Mouse (Mus musculus) bone marrow, adult 2 months (tissue): ENCODE measurements around the gene Add3. TPM values are rescaled to one million over a fixed set of nuclear protein-coding genes. Genes with fewer than 3 reads are reported as not detected.
A peak's percentile ranks its signal among the peaks of the same experiment; 100 is the strongest.

Experiments used
- H3K27ac ChIP-seq: fragments of 200-500 bp; 2 replicates; pipeline ENCODE4 v1.5.1; 2012; ENCODE audit warnings: low read depth, mild to moderate bottlenecking, control low read depth, inconsistent platforms, low read length; ENCODE audit not compliant: control insufficient read depth, poor library complexity, insufficient read depth
- H3K4me1 ChIP-seq: fragments of 200-500 bp; 2 replicates; pipeline ENCODE4 v1.6.1; 2011; ENCODE audit warnings: low read length; ENCODE audit not compliant: control insufficient read depth, insufficient read depth
- H3K4me3 ChIP-seq: fragments of 200-500 bp; replicated peaks from 2 replicates; pipeline ENCODE3; 2011; ENCODE audit warnings: mild to moderate bottlenecking, low read depth, low read length, control low read depth; ENCODE audit not compliant: control insufficient read depth
- CTCF ChIP-seq: fragments of 200-500 bp; IDR thresholded peaks from 2 replicates; pipeline ENCODE4 v1.5.1; 2011; ENCODE audit warnings: low read length, control low read depth; ENCODE audit not compliant: control insufficient read depth, insufficient read depth
- POLR2A ChIP-seq: fragments of 200-500 bp; IDR thresholded peaks from 2 replicates; pipeline ENCODE4 v1.6.1; 2011; ENCODE audit warnings: low read depth, mild to moderate bottlenecking, control low read depth, low read length, borderline replicate concordance; ENCODE audit not compliant: control insufficient read depth
- WGBS: fragments of 180-500 bp; shearing (Covaris S2); methylation state at CpG from one replicate; pipeline ENCODE4 v1.1.7; 2018; 5-methylcytosine and 5-hydroxymethylcytosine counted together
- polyA plus RNA-seq: library from polyadenylated mRNA; stranded (reverse); fragments of >200 nt; gene quantifications from 2 replicates; pipeline ENCODE4 v1.2.4, GENCODE M21; 2011; ENCODE audit warnings: low replicate concordance; ENCODE audit not compliant: missing spikeins, insufficient read depth, insufficient read length

Add3 gene
- polyA plus RNA-seq, 1 experiment = 43.6 TPM

DNA sequence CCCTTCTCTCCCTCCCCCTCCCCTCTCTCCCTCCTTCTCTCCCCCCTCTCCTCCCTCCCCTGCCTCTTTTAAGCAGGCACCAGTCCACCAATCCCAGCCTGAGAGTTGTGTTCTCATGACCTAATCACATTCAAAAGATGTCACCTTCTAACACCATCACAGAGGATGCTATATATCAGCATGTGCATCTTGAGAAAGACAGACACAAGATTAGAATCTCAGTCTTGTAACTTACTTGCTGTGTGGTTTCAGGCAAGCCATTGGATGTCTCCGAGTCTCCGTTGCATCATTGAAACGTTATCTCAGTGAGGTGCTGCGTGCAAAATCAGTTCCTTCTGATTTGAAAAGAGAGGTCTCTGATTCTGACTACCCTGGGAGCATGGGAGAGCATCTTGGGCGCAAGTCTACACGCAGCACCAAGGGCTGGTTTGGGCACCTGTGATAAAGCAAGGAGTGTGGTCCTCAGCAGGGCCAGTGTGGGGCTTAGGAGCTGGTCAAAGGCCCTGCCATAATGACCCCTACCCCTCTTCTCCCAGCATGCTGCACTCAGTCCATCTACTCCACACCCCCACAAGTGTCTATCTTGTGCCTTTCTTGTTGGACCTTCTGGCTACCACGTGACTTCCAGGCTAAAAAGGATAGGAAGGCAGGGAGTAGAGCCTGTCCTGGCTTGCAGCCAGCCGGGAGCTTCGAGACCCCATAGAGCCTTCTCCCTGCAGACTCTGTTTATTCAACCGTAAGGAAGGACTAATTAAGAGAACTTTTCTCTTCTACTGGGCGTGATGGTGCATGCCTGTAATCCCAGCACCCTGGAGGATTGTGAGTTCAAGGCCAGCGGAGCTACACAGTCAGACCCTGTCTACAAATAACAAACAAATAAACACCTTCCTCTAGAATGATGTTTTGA is 124.8 kb downstream of the Add3 start:
- TF ChIP-seq POLR2A = no peak
- TF ChIP-seq CTCF = no peak
- no peak overlapping the region for H3K27ac ChIP-seq
- WGBS = 62% methylated on average over 12 of the region's 12 CpGs
- no peak overlapping the region for H3K4me3 ChIP-seq
- H3K4me1 ChIP-seq = no peaks in the 10 kb centered on the region

- Histone ChIP-seq H3K4me1 (no peaks in the 10 kb centered on the region; the same call in 1 of the 2 replicates), H3K4me3 (no peak overlapping the region), H3K27ac (no peak overlapping the region)
- WGBS = 70% methylated on average over 9 of the region's 9 CpGs
- TF ChIP-seq CTCF = no peak
- no peak for TF ChIP-seq POLR2A
Measured at GRCm38 (mm10) chr19:53267305-53267704, 127.1 kb downstream of the Add3 start.

DNA sequence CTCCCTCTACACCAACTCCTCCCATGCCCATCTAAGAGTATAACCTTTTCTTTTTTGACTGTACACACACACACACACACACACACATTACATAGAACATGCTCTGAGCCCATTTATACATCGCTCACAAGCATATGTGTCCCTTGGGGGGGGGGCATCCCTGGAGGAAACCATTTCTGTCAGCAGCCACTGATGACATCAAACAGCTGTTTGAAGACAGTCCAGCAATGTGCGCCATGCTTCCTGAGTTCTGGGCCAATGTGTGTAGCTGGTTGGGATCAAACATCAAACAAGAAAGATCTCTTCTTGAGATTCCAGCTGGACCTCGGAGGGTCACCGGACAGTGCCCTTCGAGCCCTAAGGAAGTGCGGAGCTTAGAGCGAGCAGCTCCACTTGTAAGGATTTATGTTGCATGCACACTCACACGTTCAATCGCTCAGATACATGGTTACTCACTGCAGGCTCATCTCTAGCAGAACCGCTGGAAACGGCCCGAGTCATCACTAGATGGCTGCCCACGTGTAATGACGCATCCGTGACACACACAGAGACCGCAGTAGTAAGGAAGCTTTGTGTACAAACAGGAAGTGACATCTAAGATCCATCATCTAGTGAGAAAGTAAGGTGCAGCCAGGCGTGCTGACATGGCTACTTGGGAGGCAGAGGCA is 132.9 kb downstream of the Add3 start:
- peaks cover 2% of the 10 kb centered on the region for H3K4me1 ChIP-seq
- 71% methylated on average over 17 of the region's 17 CpGs for WGBS
- TF ChIP-seq POLR2A (no peak), CTCF (no peak)
- H3K4me3 ChIP-seq = no peak overlapping the region
- H3K27ac ChIP-seq = no peak overlapping the region

GRCm38 (mm10) chr19:53273781-53274428 is 133.7 kb downstream of the Add3 start:
- Histone ChIP-seq H3K4me1 (peaks cover 2% of the 10 kb centered on the region), H3K27ac (0 out of 2 replicates have a peak overlapping the region, but pooled peaks have one; percentile 1), H3K4me3 (no peak overlapping the region)
- TF ChIP-seq CTCF (no peak), POLR2A (no peak)
- WGBS = 65% methylated on average over 23 of the region's 23 CpGs

GRCm38 (mm10) chr19:53275204-53275603 is 135.0 kb downstream of the Add3 start:
- no peak for TF ChIP-seq CTCF
- no peak for TF ChIP-seq POLR2A
- H3K27ac ChIP-seq = no peak overlapping the region
- WGBS = 59% methylated on average over 3 of the region's 3 CpGs

DNA sequence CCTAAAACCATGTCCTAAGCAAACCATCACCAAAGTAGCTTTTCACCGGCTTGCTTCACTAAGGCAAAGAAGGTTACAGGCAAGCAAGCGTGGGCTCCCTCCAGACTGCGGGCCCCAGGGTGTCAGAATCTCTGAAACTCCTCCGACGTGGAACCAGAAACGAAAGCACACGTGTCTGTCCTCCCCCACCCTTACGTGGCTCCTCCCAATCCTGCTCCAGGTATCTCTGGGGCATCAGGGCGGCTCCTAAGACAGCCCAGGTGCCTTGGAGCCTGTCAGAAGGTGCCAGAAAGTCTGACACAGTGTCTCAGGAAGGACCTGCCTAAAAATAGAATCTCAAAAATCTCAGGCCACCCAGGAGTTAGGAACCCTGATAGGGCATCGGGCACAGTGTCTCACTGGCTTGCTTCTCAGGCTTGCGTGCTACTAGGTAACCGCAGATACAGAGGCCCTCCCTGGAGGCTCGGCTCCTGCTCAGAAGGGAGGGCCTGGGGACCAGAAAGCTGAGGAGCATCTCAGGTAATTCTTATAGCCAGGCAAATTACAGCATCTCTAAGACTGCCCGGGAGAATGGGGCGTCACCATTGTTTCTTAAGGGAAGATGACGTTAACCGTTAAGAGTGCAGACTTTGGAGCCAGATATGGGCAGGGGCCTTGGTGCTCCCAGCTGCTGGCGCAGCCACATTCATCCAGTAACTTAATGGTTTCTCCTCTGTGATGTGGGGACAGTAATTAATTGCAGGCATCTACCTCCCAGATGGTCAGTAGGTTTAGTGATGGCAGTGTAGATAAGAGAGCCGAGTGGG is 136.9 kb downstream of the Add3 start:
- peaks cover 2% of the 10 kb centered on the region; the same call in 1 of the 2 replicates for H3K4me1 ChIP-seq
- no peak overlapping the region for H3K4me3 ChIP-seq
- TF ChIP-seq POLR2A (no peak), CTCF (no peak)
- H3K27ac ChIP-seq = no peak overlapping the region
- WGBS = 81% methylated on average over 19 of the region's 19 CpGs

More at GRCm38 (mm10) chr19:53275204-53275603, 135.0 kb downstream of the Add3 start:
- H3K4me3 ChIP-seq = no peak overlapping the region
- peaks cover 2% of the 10 kb centered on the region for H3K4me1 ChIP-seq

- Histone ChIP-seq H3K27ac (no peak overlapping the region), H3K4me3 (no peak overlapping the region), H3K4me1 (peaks cover 2% of the 10 kb centered on the region; the same call in 1 of the 2 replicates)
- TF ChIP-seq CTCF (no peak), POLR2A (no peak)
- 76% methylated on average over 19 of the region's 19 CpGs for WGBS
Measured at GRCm38 (mm10) chr19:53278491-53279415, 138.5 kb downstream of the Add3 start.
